Mouse (Mus musculus): ENCODE data around the gene Rln3.

Rln3 gene

GRCm38 (mm10) chr8:84065037-84065436 is 20.2 kb upstream of the Rln3 start, which contains the start of gene Gm10643:
Gene Gm10643, minus strand, starts transcription at chr8:84065137.
- no peak for DNase-seq

DNA sequence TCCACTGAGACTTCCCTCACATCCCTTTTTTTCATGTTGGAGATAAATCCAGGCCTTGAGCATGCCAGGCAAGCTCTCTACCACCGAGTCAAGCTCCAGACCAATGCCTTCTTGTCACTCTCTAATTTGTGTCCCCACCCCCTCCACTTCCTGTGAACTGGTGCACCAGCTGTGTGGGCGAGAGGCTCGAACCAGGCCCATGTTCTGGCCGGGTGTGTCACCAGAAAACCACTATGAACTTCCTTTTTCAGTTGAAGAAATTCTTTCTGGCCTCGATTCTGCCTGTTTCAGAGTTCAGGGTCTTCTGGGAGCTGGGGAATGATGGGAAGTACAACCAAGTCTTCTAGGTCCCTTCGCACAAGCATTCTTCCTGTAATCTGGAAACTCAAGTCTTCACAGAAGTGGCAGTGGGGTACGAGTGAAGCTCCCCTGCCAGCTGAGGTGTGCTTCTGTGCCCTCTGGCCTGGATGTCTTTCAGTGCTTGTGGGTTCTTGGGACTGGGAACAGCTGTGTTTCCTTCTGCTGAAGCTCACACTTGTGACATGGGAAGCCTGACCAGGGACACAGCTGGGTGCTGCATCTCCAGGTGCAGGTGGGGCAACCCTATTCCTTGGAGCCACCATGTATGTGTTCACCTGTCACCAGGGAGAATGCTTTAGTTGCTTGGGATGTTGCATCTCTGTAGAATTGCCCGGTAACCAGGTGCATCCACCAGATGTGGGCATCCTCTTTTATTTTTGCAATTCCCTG is 19.2 kb upstream of the Rln3 start:
- DNase-seq: no peak

- DNase-seq: no peak
Observed at GRCm38 (mm10) chr8:84060245-84060644, 15.4 kb upstream of the Rln3 start.

DNA sequence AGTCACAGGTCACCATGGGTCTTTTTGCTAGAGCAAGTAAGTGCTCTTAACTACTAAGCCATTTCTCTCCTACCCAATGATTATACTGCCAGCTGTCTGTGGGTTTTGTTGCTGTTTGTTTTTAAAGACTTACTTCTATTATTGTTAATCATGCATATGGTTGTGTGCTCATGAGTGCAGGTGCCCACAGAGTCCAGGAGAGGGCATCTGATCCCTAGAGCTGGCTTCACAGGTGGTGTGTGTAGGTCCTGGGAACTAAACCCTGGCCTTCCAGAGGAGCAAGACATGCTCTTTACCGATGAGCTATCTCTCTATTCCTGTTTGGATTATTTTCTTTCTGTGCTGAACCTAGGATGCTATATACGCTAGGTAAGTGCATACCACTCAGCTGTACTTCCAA is 14.4 kb upstream of the Rln3 start:
- DNase-seq: no peak

GRCm38 (mm10) chr8:84057827-84058226 is 13.0 kb upstream of the Rln3 start:
- no peak for DNase-seq

DNA sequence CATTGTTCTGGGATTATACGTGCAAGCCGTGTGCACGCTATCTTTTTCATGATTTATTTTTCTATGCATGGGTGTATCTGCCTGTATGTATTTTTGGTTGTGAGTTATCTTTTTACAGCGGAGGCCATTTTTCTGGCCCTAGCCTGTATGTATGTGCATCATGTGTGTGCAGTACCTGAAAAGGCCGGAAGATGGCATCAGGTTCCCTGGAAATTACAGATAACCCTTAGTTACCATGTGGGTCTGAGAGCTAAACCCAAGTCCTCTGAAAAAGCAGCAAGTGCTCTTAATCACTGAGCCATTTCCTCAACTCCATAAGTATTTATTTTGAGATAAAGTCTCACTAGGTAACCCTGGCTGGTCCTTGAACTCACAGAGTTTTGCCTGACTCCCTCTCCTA is 8.4 kb upstream of the Rln3 start:
- DNase-seq: no peak

- DNase-seq: no peak
Observed at GRCm38 (mm10) chr8:84052746-84053145, 7.9 kb upstream of the Rln3 start.

DNA sequence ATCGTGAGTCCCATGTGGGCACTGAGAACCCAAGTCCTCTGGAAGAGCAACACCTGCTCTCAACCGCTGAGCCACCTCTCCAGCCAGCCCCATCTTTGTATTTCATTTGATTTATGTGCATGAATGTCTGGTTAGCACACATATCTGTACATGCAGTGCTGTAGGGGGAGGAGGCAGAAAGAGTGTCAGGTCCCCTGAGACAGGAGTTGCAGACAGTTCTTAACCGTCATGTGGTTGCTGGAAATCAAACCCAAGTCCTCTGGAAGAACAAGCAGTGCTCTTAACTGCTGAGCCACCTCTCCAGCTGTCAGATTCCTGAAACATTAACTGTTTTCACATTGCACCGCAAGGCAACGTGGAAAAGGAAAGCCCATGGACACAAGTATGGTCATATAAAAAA is 3.4 kb upstream of the Rln3 start:
- no peak for DNase-seq

- no peak for DNase-seq
Observed at GRCm38 (mm10) chr8:84046505-84046904, 1.7 kb upstream of the Rln3 start.

- DNase-seq: no peak
Observed at GRCm38 (mm10) chr8:84044103-84044502, 697 bp downstream of the Rln3 start.

DNA sequence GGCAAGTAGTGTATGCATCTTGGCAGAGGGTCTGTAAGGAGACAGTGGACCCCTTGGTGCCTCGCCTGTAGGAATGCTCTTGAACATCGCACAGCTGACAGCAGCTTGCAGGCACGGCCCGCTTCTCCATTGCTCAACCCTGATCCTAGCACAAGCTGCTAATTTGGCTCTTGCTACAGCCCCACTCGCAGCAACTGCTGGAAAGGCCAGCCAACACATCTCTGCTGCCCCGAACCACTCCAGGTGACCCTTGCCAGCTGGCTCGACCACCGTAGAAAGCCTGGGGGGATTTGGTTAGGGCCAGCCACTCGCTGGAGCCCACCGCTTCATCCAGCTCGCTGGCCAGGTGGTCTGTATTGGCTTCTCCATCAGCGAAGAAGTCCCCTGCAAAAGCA is 1.9 kb downstream of the Rln3 start:
- DNase-seq: no peak

DNA sequence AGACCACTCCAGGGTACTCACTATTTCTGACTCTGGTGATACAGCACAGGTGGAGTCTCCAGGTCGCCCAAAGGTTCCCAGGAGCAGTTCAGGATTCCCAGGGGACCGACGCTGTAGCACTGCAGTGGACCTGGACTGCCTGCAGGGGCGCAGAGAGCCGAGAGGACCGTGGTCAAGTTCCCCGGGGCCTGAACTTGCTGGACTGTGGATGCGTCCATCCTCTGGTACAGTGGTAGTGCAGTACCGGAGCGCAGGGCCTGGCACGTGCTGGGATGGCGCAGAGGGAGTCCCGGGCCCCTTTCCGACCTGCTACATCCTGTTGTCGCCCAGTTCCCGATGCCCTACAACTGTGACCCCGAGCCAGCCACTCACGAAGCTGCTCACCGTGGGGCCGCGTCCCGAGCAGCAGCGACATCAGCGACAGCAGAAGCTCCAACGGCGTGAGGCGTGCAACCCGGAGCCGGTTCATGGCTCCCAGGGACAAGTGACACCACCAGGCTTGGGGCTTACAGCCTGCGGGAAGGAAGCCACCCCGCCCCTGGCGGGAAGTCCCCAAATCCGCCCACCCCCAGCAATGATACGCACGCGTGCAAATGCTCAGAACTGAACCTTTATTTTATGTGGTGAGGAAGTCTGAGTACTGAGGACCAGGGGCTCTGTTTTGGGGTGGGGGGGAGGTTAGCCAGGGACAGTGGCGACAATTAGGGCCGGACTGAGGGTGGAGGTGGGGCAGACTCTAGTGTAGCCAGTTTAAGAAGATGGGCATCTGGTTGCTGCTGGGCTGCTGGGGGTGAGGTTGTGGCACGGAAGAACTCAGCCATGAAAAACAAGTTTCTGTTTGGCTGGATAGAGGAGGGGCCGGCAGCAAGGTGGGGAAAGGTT is 2.5 kb downstream of the Rln3 start, which contains the start of gene Il27ra:
Gene Il27ra (minus strand): TSS at position 524 of the 882 bp plus-strand sequence.
- peak; percentile 74 for DNase-seq

- peak; percentile 78 for DNase-seq
Observed at GRCm38 (mm10) chr8:84039050-84039449, 5.8 kb downstream of the Rln3 start.

DNA sequence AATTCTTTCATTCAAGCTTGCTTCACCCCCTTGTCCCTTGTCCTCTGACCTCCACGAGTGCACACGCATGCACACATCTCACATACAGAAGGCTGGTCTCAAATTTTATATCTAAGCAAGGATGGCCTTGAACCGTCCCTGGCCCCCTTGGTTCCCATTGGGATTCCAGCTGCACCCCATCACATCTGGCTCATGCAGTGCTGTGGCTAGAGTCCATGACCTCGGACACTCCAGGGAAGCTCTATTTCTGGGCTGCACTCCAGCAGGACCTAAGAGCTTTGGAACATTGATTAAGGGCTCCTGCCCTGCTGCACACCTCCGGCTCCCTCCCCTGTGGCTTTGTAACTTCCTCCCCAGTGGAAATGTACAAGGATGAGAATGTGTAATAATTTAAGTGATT is 6.8 kb downstream of the Rln3 start:
- no peak for DNase-seq

DNA sequence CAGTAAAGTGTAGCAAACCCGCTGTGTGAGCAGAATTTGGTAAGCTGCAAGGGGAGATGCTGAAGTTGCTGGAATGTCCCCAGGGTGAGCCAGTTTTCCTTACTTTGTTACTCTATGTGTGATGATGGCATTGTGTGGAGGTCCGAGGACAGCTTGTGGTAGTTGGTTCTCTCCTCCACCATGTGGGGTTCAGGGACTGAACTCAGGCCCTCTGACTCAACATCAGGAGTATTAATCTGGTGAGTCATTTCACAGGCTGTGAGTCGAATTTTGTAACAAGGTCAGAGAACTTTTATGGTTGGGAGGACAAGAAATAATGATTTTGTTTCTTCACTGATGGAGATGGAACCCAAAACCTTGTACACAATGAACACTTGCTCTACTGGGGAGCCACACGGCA is 12.0 kb downstream of the Rln3 start:
- no peak for DNase-seq

GRCm38 (mm10) chr8:84029272-84029671 is 15.5 kb downstream of the Rln3 start:
- DNase-seq: no peak

- DNase-seq: no peak
Observed at GRCm38 (mm10) chr8:84027449-84027848, 17.4 kb downstream of the Rln3 start.

DNA sequence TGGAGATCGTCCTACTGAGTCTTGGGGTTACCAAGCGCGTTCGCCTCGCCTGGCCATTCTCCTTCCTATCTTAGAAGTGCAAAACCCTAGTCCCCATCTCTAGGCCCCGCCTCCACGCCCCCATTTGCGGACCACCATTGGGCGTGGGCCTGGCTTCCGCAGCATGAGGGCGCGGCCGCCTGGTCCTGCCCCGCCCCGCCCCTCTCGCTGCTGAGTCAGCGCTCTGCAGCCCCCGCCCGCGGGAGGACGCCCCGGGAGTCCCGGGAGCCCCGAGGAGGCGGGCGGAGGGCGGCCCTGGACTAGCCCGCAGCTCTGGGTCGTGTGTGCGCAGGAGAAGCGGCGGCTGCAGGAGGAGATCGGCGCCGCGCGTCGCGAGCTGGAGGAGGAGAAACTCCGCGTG is 18.9 kb downstream of the Rln3 start:
- no peak for DNase-seq

DNA sequence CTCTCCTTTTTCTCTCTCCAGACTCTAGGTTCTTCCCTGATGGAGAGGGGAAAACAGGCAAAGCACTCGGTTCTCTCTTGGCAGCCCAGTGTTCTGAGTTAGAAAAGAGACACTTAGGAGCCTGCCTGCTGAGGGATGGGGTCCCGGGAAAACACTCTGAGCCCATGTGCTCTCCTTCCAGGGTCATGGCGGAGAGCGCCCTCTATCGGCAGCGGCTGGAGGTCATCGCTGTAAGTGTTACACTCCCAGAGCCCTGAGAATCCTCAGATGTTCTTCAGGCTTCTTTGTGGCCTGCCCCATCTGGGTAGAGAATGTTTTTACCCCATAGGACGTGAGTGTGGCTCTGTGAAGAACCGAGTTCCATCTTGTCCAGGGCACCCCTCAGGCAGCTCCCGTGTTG is 20.6 kb downstream of the Rln3 start:
- DNase-seq: peak; percentile 77

DNA sequence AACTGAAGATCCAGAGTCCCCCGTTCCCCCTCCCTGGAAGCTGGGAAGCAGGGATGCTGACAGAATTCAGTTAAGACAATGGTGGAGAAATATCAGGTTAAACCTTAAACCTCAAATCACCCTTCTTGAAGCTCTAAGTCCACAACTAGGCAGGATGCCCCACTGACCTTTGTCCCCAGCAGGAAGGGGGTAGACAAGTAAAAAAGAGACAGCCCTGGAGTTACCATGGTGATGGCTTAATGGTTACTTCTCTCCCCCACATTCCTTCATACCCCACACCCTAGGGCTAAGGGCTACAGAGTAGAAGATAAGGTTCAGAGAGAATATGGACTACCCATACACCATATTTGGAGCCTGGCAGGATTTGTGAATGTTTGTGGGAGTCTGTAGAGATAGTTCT is 21.2 kb downstream of the Rln3 start:
- DNase-seq: peak; percentile 73

DNA sequence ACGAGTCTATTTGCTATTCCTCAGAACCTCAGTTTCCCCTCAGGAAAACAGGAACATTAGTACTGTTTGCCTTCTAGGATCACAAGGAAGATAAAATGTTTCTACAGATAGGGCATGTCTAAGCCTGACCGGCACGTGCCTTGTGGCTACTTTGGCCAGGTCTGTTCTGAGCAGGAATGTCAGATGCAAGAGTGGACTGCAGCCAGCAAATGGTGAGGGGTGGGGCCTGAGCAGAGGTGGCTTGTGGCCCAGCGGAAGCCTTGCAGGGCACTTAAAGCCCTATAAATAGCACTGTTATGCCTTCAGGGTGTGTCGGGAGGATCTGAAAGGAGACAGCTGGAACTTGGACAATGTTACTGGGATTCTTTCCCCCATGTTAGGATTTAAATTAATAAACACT is 21.7 kb downstream of the Rln3 start:
- peak; percentile 85 for DNase-seq

DNA sequence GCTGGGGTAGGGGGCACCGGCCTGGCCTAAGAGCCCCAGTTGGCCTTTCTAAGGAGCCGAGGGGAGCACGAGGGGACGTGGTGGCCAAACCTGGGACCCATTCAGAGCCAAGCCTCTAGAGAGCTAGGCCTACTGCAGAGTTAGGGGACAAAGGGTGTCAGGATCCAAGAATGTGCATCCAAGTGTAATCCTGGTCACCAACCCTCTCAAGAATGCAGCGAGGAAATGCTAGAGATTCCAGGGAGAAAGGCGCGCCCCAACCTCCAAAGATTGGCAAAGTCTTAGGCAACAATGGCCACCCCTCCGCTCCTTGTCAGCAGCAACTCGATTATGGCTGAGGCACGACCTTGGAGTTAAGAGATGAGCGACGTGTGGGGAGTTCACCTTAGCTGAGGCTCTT is 23.2 kb downstream of the Rln3 start:
- DNase-seq: peak; percentile 42

- DNase-seq: peak; percentile 77
Observed at GRCm38 (mm10) chr8:84021096-84021495, 23.7 kb downstream of the Rln3 start, which contains the start of gene Palm3. Gene Palm3, plus strand, starts transcription at chr8:84021471.

DNA sequence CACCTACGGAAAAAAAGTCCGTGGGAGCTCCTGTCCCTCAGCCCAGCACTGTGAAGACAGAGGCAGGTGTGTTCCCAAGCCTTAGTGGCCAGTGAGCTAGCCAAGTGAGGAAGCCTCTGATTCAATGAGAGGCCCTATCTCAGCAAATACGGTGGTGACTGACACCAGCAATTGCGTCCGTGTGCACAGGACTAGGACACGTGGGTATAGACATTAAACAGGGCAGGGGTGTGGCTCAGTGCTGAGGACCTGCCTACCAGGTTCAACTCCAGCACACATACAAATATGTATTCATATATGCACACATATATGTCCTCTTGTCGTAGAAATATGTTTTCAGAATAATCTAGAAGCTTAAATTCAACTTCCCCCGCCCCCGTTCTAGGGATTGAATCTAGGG is 25.1 kb downstream of the Rln3 start:
- DNase-seq: no peak
